Mouse (Mus musculus) embryonic facial prominence, embryonic 15.5 days (tissue): ENCODE measurements at regions not wholly inside any gene's neighbourhood (a gene's known extent, or its start where the extent isn't known, plus 50 kb on each side); places are given as distances from the start of the nearest gene placed in this dataset.
A peak's percentile ranks its signal among the peaks of the same experiment; 100 is the strongest.

Experiments
- ATAC-seq: fragments of 200-750 bp; cut with Nextera tagmentation; 2 replicates; pipeline ENCODE4 v1.8.0; 2017; ENCODE audit warnings: low read depth, moderate TSS enrichment; ENCODE audit not compliant: insufficient number of reproducible peaks, low FRiP score, low TSS enrichment
- H3K27ac ChIP-seq: fragments of 300-500 bp; sonication (generic); replicated peaks from 2 replicates; pipeline ENCODE4 v1.5.1; 2015; ENCODE audit warnings: mild to moderate bottlenecking, inconsistent platforms
- H3K27me3 ChIP-seq: fragments of 300-500 bp; sonication (generic); 2 replicates; pipeline ENCODE4 v1.6.1; 2015; ENCODE audit warnings: inconsistent platforms
- H3K36me3 ChIP-seq: fragments of 300-500 bp; sonication (generic); 2 replicates; pipeline ENCODE4 v1.6.1; 2015; ENCODE audit warnings: mild to moderate bottlenecking, inconsistent platforms
- H3K4me1 ChIP-seq: fragments of 300-500 bp; sonication (generic); 2 replicates; pipeline ENCODE4 v1.6.1; 2015; ENCODE audit warnings: inconsistent platforms
- H3K4me2 ChIP-seq: fragments of 300-500 bp; sonication (generic); replicated peaks from 2 replicates; pipeline ENCODE4 v1.6.1; 2015; ENCODE audit warnings: mild to moderate bottlenecking, inconsistent platforms
- H3K4me3 ChIP-seq: fragments of 300-500 bp; sonication (generic); replicated peaks from 2 replicates; pipeline ENCODE4 v1.5.1; 2015; ENCODE audit warnings: mild to moderate bottlenecking, inconsistent platforms
- H3K9ac ChIP-seq: fragments of 300-500 bp; sonication (generic); 2 replicates; pipeline ENCODE4 v1.6.1; 2015; ENCODE audit warnings: inconsistent platforms
- H3K9me3 ChIP-seq: fragments of 300-500 bp; sonication (generic); replicated peaks from 2 replicates; pipeline ENCODE4 v1.6.1; 2016; ENCODE audit warnings: inconsistent platforms
- WGBS: fragments of 180-500 bp; shearing (Covaris S2); methylation state at CpG from one replicate; pipeline ENCODE4 v1.1.7; 2015; 5-methylcytosine and 5-hydroxymethylcytosine counted together

GRCm38 (mm10) chr8:116837991-116838390 is 83.3 kb downstream of the Cmc2 start:
- Histone ChIP-seq H3K4me3 (no peak overlapping the region), H3K4me1 (no peaks in the 10 kb centered on the region), H3K36me3 (no peaks in the 10 kb centered on the region), H3K9me3 (no peaks in the 10 kb centered on the region), H3K27me3 (no peaks in the 10 kb centered on the region), H3K27ac (no peak overlapping the region), H3K4me2 (no peak overlapping the region), H3K9ac (no peak overlapping the region)
- WGBS = 70% methylated on average over 2 of the region's 2 CpGs
- ATAC-seq = no peak

DNA sequence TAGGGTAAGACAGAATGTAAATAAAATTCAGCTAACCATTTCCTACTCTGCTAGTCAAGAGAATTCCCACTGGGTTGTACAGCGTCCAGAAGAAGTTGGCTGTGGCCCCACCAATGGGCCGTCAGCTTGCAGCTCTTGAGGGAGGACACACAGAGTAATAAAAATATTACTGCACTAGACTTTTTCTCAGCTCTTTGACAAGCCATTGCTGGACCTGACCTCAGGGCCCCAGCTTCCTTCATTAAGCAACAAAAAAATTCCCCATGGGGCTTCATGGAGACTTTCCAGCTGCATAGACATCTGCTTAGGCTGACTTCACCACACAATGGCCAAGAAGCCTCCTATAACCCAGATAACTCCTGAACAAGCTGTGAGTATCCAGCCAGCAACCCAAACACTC is 89.1 kb downstream of the Cmc2 start:
- no peak for ATAC-seq
- Histone ChIP-seq H3K27me3 (no peaks in the 10 kb centered on the region), H3K4me1 (peaks cover 4% of the 10 kb centered on the region), H3K9ac (no peak overlapping the region), H3K36me3 (no peaks in the 10 kb centered on the region), H3K9me3 (no peaks in the 10 kb centered on the region), H3K4me2 (no peak overlapping the region), H3K27ac (no peak overlapping the region), H3K4me3 (no peak overlapping the region)
- 44% methylated on average over 2 of the region's 2 CpGs for WGBS

GRCm38 (mm10) chr8:116829631-116830030 is 91.6 kb downstream of the Cmc2 start:
- no peak for ATAC-seq
- Histone ChIP-seq H3K4me1 (peaks cover 4% of the 10 kb centered on the region), H3K4me2 (no peak overlapping the region), H3K27me3 (no peaks in the 10 kb centered on the region), H3K4me3 (no peak overlapping the region), H3K9me3 (no peaks in the 10 kb centered on the region), H3K36me3 (no peaks in the 10 kb centered on the region), H3K9ac (no peak overlapping the region), H3K27ac (no peak overlapping the region)
- 73% methylated on average over 3 of the region's 3 CpGs for WGBS

- Histone ChIP-seq H3K36me3 (no peaks in the 10 kb centered on the region), H3K4me1 (peaks cover 4% of the 10 kb centered on the region), H3K27me3 (no peaks in the 10 kb centered on the region), H3K4me2 (no peak overlapping the region), H3K9me3 (no peaks in the 10 kb centered on the region), H3K27ac (no peak overlapping the region), H3K9ac (no peak overlapping the region), H3K4me3 (no peak overlapping the region)
- ATAC-seq = no peak
- 78% methylated on average over 8 of the region's 8 CpGs for WGBS
Observed at GRCm38 (mm10) chr8:116828220-116828619, 93.0 kb downstream of the Cmc2 start.

- Histone ChIP-seq H3K9me3 (no peaks in the 10 kb centered on the region), H3K27me3 (no peaks in the 10 kb centered on the region), H3K36me3 (no peaks in the 10 kb centered on the region), H3K4me3 (no peak overlapping the region), H3K4me1 (peaks cover under 1% of the 10 kb centered on the region; the same call in 1 of the 2 replicates), H3K27ac (no peak overlapping the region), H3K9ac (no peak overlapping the region), H3K4me2 (no peak overlapping the region)
- 90% methylated on average over 13 of the region's 13 CpGs for WGBS
- no peak for ATAC-seq
Observed at GRCm38 (mm10) chr8:116827141-116827540, 94.1 kb downstream of the Cmc2 start.

- no peaks in the 10 kb centered on the region for H3K36me3 ChIP-seq
- 34% methylated on average over 10 of the region's 10 CpGs for WGBS
- H3K27me3 ChIP-seq = no peaks in the 10 kb centered on the region
- 0 out of 2 replicates have a peak, but pooled peaks cover 3% of the 10 kb centered on the region for H3K4me1 ChIP-seq
- no peak overlapping the region for H3K27ac ChIP-seq
- 0 out of 2 replicates have a peak overlapping the region, but pooled peaks have one; percentile 24 for H3K4me2 ChIP-seq
- no peaks in the 10 kb centered on the region for H3K9me3 ChIP-seq
- H3K4me3 ChIP-seq = no peak overlapping the region
- ATAC-seq = peak; percentile 60
- no peak overlapping the region for H3K9ac ChIP-seq
Observed at GRCm38 (mm10) chr8:116814118-116814851, 81.5 kb upstream of the Cdyl2 start.

DNA sequence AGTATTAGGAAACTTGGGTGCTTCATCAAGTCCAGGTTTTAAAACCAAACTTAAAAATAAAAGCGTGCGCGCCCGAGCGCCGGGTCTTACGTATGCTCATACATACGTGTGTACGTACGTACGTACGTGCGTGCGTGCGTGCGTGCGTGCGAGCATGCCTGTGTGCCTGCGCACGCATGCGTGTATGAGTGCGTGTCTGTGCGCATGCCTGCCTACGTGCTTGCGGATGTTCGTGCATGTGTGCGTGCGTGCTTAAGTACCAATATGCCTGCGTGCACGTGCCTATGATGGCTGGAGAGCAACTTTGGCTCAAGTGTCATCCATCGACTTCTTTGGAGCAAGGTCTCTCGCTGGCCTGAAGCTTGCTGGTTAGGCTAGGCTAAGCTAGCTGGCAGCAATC is 68.5 kb upstream of the Cdyl2 start:
- no peak overlapping the region for H3K4me2 ChIP-seq
- ATAC-seq = no peak
- H3K4me3 ChIP-seq = no peak overlapping the region
- no peaks in the 10 kb centered on the region for H3K36me3 ChIP-seq
- H3K27ac ChIP-seq = no peak overlapping the region
- no peaks in the 10 kb centered on the region for H3K4me1 ChIP-seq
- 94% methylated on average over 32 of the region's 32 CpGs for WGBS
- H3K27me3 ChIP-seq = no peaks in the 10 kb centered on the region
- no peaks in the 10 kb centered on the region for H3K9me3 ChIP-seq
- no peak overlapping the region for H3K9ac ChIP-seq

- H3K9ac ChIP-seq = no peak overlapping the region
- H3K36me3 ChIP-seq = no peaks in the 10 kb centered on the region
- no peak for ATAC-seq
- H3K9me3 ChIP-seq = no peaks in the 10 kb centered on the region
- no peaks in the 10 kb centered on the region for H3K27me3 ChIP-seq
- H3K4me3 ChIP-seq = no peak overlapping the region
- H3K4me1 ChIP-seq = no peaks in the 10 kb centered on the region
- no peak overlapping the region for H3K27ac ChIP-seq
- no peak overlapping the region for H3K4me2 ChIP-seq
- WGBS = 83% methylated on average over 14 of the region's 14 CpGs
Observed at GRCm38 (mm10) chr8:116800636-116801035, 67.8 kb upstream of the Cdyl2 start.

DNA sequence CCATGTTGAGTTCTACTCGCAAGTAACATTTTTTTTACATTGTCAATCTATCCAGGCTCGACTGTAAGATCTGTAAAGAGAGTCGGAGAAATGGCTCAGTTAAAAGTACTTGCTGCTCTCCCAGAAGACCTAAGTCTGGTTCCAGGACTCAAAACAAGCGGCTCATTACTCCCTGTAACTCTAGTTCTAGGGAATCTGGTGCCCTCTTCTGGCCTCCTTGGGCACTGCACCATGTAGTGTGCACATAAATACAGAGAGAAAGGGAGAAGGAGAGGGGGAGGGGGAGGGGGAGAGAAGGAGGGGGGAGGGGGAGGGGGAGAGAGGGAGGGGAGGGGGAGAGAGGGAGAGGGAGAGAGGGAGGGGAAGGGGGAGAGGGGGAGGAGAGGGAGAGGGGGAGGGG is 66.2 kb upstream of the Cdyl2 start:
- Histone ChIP-seq H3K4me2 (no peak overlapping the region), H3K4me1 (no peaks in the 10 kb centered on the region), H3K36me3 (no peaks in the 10 kb centered on the region), H3K4me3 (no peak overlapping the region), H3K27ac (no peak overlapping the region), H3K9me3 (no peaks in the 10 kb centered on the region), H3K27me3 (no peaks in the 10 kb centered on the region), H3K9ac (no peak overlapping the region)
- 87% methylated on average over 4 of the region's 4 CpGs for WGBS
- ATAC-seq = no peak

GRCm38 (mm10) chr8:116795713-116796112 is 62.9 kb upstream of the Cdyl2 start:
- Histone ChIP-seq H3K27me3 (no peaks in the 10 kb centered on the region), H3K4me3 (no peak overlapping the region), H3K36me3 (no peaks in the 10 kb centered on the region), H3K27ac (no peak overlapping the region), H3K9ac (no peak overlapping the region), H3K9me3 (no peaks in the 10 kb centered on the region), H3K4me1 (no peaks in the 10 kb centered on the region), H3K4me2 (no peak overlapping the region)
- ATAC-seq = no peak
- WGBS = 96% methylated on average over 6 of the region's 6 CpGs

DNA sequence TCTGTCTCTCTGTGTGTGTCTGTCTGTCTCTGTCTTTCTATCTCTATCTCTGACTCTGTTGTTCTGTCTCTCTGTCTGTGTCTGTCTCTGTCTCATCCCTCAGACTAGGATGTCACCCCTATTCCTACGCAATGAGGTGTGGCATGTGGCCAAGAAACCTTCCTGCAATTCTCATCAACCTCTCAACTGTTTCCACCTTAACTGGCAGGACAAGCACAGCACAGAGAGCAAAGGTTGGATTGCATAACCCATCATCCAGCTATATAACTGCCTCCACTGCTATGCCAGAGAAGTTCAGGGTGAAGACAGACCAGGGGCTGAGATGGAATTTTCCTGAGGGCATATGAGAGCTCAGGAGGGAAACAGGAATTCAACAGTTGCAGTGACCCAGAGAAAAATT is 60.3 kb upstream of the Cdyl2 start:
- no peak overlapping the region for H3K4me3 ChIP-seq
- ATAC-seq = no peak
- H3K4me1 ChIP-seq = no peaks in the 10 kb centered on the region
- no peaks in the 10 kb centered on the region for H3K36me3 ChIP-seq
- no peaks in the 10 kb centered on the region for H3K27me3 ChIP-seq
- WGBS = 61% methylated on average over 1 of the region's 1 CpGs
- H3K27ac ChIP-seq = no peak overlapping the region
- H3K9me3 ChIP-seq = no peaks in the 10 kb centered on the region
- no peak overlapping the region for H3K4me2 ChIP-seq
- H3K9ac ChIP-seq = no peak overlapping the region

- Histone ChIP-seq H3K36me3 (no peaks in the 10 kb centered on the region), H3K4me2 (no peak overlapping the region), H3K4me3 (no peak overlapping the region), H3K27ac (no peak overlapping the region), H3K4me1 (no peaks in the 10 kb centered on the region), H3K27me3 (no peaks in the 10 kb centered on the region), H3K9ac (no peak overlapping the region), H3K9me3 (no peaks in the 10 kb centered on the region)
- peak; percentile 65 for ATAC-seq
- 75% methylated on average over 16 of the region's 16 CpGs for WGBS
Observed at GRCm38 (mm10) chr8:116790294-116790693, 57.5 kb upstream of the Cdyl2 start.
